Mouse (Mus musculus) retina, postnatal 1 day (tissue): ENCODE measurements around the gene Thpo.
A peak's percentile ranks its signal among the peaks of the same experiment; 100 is the strongest.

ENCODE experiments used
- DNase-seq: peaks from one replicate; pipeline ENCODE4 v3.0.0-alpha.2; 2012

Gene Thpo

GRCm38 (mm10) chr16:20723247-20723646 is 11.1 kb downstream of the Thpo start:
- DNase-seq: no peak

GRCm38 (mm10) chr16:20722736-20723135 is 11.6 kb downstream of the Thpo start:
- DNase-seq: no peak

GRCm38 (mm10) chr16:20721808-20722207 is 12.5 kb downstream of the Thpo start:
- DNase-seq: no peak

GRCm38 (mm10) chr16:20717978-20718670 is 16.2 kb downstream of the Thpo start:
- DNase-seq: peak; percentile 28

DNA sequence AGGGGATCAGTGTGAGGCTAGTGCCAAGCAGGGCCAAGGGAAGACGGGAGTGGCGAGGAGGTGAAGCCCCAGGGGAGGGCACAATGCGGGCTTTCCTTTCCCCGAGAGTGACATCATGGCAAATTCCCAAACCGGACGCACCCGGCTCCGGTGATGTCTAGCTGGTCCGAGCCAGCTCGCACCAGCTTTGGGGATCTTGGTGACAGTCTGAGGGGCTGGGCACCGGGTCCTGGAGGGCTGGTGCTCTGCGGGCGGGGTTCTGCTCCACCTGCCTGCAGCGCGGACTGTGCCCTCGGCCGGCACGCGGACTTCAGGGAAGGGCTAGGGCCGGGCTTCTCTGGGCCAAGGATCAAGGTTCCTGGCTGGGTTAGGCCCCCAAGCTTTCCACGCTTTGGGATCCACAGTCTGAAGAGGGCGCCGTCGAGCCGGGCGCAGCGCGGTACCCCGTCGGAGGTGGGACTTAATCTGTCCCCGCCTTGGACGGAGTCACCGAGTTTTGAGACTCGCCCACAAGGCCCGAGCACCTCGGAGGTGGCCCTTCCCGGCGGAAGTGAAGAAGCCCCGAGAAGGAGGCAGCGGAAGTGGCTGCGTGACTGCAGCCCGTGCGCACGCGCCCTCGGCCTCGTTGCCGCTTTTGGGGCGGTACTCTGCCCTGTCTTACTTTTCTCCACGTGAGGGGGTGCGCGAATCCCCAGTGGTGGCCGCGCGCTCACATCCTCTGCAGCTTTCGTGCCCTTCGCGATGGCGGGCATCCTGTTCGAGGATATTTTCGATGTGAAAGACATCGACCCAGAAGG is 16.9 kb downstream of the Thpo start, which contains the start of the genes Polr2h and Clcn2:
Gene Polr2h (plus strand): TSS at position 485 of the 797 bp plus-strand sequence.
Gene Clcn2 (minus strand): TSS at position 566 of the 797 bp plus-strand sequence.
- DNase-seq: peak; percentile 97

DNA sequence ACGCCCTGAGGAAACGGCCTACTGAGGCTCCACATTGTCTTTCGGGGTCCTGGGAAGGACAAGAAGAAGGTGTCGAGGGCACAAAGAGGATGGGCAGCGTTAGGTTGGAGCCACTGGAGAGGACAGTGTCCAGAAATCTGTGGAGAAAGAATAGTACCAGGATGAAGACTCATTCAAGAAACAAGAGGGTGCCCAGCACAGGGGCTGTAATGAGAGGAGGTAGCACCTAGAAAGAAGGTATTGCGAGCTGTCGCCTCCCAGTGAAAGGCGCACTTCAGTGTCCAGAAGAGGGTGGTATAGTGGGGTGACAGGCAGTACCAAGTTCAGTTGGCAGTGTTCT is 17.5 kb downstream of the Thpo start:
- no peak for DNase-seq

- DNase-seq: peak; percentile 91
These were observed 18.1 kb downstream of the Thpo start for GRCm38 (mm10) chr16:20715976-20716840.

GRCm38 (mm10) chr16:20715566-20715965 is 18.7 kb downstream of the Thpo start:
- no peak for DNase-seq

DNA sequence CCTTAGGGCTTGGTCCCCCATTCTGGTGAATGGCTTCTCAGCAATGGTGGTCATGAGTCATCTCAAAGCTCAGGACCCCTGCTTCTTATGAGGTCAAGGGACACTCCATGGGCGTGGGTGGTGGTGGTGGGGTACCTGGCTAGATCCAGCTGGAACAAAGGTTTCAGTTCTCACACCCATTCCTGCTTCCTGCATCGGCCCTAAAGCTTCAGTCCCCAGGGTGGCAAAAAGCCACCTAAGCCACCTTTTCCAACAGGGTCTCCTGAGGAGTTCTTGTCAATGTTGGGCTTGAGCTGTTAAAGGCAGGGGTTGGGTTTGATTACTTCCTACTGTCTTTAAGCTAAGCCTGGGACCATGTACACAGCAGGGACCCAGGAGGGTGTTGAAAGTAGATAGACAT is 19.1 kb downstream of the Thpo start:
- no peak for DNase-seq

DNA sequence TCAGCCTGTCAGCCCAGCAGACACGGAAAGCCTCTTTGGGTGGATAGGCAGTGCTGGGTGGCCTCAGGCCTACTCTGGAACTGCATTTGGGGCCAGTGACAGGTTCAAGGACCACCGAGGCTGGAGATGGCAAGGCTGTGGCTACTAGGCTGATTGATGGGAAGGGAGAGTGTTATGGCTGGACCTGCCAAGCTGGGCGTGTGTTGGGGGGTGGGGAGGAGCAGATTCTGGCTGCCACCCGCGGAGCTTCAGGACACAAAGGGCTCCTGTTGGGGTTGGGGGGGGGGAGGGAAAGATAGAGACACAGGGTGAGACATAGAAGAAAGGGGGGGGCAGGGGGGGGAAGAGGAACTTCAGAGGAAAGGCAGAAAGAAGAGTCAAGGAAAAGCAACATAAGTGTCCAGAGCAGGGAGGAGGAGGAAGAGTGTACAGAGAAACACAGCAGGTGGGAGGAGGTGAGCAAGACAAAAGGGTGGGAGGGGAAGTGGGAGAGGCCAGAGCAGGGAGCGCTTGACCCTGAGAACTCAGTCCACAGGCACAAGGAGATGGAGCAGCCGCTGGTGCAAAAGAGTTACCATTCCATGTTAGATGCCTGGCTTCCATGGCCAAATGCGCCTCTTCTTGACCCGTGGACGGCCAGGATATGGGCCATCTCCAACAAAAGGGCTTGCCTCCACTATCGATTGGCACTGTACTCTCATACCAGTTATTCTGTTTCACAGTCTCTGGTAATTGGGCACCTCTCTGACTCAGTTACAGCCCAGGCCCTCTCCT is 19.8 kb downstream of the Thpo start:
- peak; percentile 32 for DNase-seq

- DNase-seq: no peak
These were observed 21.4 kb downstream of the Thpo start for GRCm38 (mm10) chr16:20712889-20713288.

DNA sequence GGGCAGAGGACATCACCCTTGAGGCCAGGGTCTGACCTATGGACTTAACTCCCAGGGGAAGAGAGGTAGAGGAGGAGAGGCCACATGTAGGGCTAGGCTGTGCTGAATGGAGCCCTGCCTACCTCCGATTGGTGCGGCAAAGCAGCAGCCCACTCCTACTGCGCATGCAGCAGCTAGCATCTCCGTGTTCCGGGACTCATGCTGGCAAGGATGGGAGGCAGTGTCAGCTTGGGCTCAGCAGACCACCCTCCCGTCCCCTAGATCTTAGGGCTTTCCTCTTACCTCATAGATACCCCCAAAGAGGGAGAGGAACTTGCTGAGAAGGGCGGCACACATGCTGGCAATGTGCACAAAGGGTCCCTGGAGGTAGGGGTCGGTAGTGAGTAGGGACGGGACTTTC is 22.1 kb downstream of the Thpo start:
- no peak for DNase-seq

DNA sequence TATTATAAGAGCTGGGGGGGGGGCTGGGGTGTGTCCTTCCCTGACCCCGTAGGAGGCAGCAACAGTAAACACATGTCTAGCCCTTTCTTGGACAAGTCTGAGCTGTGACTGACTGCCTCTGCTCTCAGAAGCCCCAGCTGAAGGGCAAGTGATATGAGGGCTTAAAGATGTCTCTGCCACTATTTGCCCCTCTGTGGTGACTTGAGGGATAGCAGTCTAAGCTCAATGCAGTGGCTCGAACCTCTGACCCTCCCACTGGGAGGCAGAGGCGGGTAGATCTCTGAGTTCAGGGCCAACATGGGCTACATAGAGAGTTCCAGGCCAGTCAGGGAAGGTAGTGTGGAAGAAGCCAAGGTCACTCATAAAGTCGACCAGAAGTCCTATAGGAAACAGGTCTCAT is 23.5 kb downstream of the Thpo start:
- DNase-seq: peak; percentile 35

DNA sequence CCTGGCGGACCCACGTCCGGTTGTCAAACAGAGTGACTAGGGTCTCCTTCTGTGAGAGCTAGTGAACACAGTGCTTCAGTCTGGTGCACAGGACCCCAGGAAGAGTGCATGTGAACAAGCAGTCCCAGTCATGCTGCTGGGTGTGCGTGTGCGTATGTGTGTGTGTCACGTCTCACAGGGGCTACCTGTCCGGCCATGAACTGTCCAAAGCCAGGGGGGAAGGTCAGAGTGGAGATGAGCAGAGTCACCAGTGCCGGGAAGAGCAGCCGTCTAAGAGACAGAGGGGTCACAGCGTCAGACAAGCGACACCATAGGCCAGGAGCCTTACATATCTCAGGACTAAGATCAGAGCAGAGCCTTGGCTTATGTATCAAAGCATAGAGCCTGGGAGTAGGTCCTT is 23.9 kb downstream of the Thpo start:
- DNase-seq: no peak

DNA sequence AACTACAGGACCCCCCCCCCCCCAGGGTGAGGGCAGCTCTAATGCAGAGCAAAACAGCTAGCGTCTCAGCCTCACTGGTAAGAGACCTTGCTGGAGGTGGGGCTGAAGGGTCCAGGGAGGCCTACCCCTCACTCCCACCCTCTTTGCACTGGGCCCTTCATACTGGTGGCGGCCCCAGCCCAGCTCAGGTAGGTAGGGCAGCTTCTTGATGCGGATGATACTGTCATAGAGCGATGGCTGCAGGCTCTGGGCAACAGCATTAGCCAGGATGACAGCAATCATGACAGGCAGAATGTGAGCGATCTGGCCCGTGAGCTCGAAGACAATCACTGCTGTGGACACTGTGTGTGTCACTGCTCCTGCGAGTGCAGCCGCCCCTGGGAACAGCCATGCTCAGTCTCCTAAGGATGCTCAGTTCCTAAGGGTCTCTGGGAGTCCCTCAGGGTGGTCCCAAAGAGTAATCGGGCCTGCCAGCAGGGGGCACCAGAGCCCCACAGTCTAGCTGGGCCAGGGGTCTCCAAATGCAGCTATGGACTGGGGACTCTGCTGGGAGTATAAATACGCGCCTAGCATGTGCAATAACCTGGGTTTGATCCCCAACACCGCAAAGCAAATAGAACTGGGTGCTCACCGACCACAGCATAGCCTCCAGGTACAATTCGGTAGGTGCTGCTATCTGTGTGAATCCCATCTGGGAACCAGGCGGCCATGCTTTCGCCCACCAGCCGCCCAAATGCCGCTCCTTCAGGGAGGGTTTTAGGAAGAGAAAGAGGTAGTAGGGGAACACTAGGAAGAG is 25.2 kb downstream of the Thpo start:
- peak; percentile 73 for DNase-seq

GRCm38 (mm10) chr16:20708220-20708938 is 25.9 kb downstream of the Thpo start:
- no peak for DNase-seq

- no peak for DNase-seq
These were observed 27.8 kb downstream of the Thpo start for GRCm38 (mm10) chr16:20706407-20707055.

DNA sequence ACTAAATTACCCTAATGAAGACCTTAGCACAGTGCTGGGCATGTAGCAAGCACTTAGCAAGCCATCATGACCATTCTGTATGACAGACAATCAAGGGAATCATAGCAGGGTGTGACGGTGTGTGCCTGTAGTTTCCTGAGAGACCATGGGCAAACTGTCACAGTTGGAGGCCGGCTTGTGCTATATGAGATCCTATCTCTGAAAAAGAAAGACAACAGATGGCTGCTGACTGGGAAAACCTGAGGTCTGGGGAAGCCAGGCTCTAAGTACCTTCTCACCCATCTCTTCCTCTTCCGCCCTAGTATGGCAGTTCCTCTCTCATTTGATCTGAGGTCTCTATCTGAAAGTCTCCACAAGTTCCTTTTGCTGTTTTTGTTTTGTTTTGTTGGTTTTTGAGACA is 28.5 kb downstream of the Thpo start:
- DNase-seq: no peak

- no peak for DNase-seq
These were observed 30.5 kb downstream of the Thpo start for GRCm38 (mm10) chr16:20703699-20704400.

DNA sequence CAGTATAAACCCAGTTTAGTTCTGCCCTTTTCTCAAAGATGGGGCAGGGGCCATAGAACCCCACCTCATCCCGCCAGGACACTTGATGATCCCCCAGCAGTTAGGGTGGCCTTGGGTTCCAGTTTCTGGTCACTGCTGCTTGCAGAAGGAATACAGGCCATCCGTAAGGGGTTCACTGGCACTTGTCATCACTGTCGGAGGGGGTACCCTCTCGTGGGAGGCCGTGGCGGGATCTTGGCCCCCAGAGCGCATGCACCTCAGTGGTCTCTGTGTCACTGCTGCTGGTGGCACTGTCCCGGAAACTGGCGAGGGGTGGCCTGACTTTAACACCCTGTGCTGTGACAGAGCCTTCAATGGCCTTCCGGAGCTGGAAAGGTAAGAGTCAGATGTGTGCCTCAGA is 31.2 kb downstream of the Thpo start:
- no peak for DNase-seq
